Mouse (Mus musculus): ENCODE data around the gene Ankrd27.
"Not testable (repeated sequence)": the region's sequence is repeated elsewhere in the genome, so short reads cannot be mapped to it uniquely, and the experiment has no call there.

Gene Ankrd27

GRCm38 (mm10) chr7:35586055-35586905 lies at the start of gene Ankrd27:
Gene Ankrd27, plus strand, starts transcription at chr7:35586244.
- DNase-seq, result peak; percentile 97 to 98

- DNase-seq, result no peak
Measured at GRCm38 (mm10) chr7:35537562-35537961, 48.5 kb upstream of the Ankrd27 start, which contains the start of gene Tdrd12. Gene Tdrd12, minus strand, starts transcription at chr7:35537745.

GRCm38 (mm10) chr7:35545881-35546280 lies 40.2 kb upstream of the Ankrd27 start:
- DNase-seq, result peak; percentile 74 to 79

- peak; percentile 57 to 80 for DNase-seq
Measured at GRCm38 (mm10) chr7:35553751-35554604, 32.1 kb upstream of the Ankrd27 start.

- DNase-seq, result peak; percentile 32 to 54
Measured at GRCm38 (mm10) chr7:35554605-35555175, 31.4 kb upstream of the Ankrd27 start.

GRCm38 (mm10) chr7:35555224-35556204 lies 30.5 kb upstream of the Ankrd27 start:
- peak; percentile 85 to 94 for DNase-seq

- no peak for DNase-seq
Measured at GRCm38 (mm10) chr7:35556205-35556603, 29.8 kb upstream of the Ankrd27 start, which contains the start of gene Nudt19. Gene Nudt19, minus strand, starts transcription at chr7:35556304.

- DNase-seq, result no peak
Measured at GRCm38 (mm10) chr7:35556905-35557304, 29.1 kb upstream of the Ankrd27 start.

GRCm38 (mm10) chr7:35557577-35557976 lies 28.5 kb upstream of the Ankrd27 start:
- no peak for DNase-seq

GRCm38 (mm10) chr7:35558681-35559080 lies 27.4 kb upstream of the Ankrd27 start:
- no peak for DNase-seq

GRCm38 (mm10) chr7:35559838-35560237 lies 26.2 kb upstream of the Ankrd27 start:
- no peak for DNase-seq

GRCm38 (mm10) chr7:35563071-35563470 lies 23.0 kb upstream of the Ankrd27 start:
- no peak for DNase-seq

GRCm38 (mm10) chr7:35564067-35564865 lies 21.8 kb upstream of the Ankrd27 start:
- no peak for DNase-seq

- DNase-seq, result peak in 1 of 2 experiments; percentile 55
Measured at GRCm38 (mm10) chr7:35564872-35565271, 21.2 kb upstream of the Ankrd27 start.

GRCm38 (mm10) chr7:35565965-35566364 lies 20.1 kb upstream of the Ankrd27 start:
- not testable (repeated sequence) for DNase-seq

- DNase-seq, result not testable (repeated sequence)
Measured at GRCm38 (mm10) chr7:35569724-35570123, 16.3 kb upstream of the Ankrd27 start.

- not testable (repeated sequence) for DNase-seq
Measured at GRCm38 (mm10) chr7:35570883-35571282, 15.2 kb upstream of the Ankrd27 start.

- DNase-seq, result peak; percentile 46 to 68
Measured at GRCm38 (mm10) chr7:35579849-35580248, 6.2 kb upstream of the Ankrd27 start.

- peak in 1 of 2 experiments; percentile 21 for DNase-seq
Measured at GRCm38 (mm10) chr7:35582719-35583118, 3.3 kb upstream of the Ankrd27 start.

GRCm38 (mm10) chr7:35583476-35584025 lies 2.5 kb upstream of the Ankrd27 start:
- DNase-seq, result peak in 1 of 2 experiments; percentile 21
